Mouse (Mus musculus): ENCODE measurements at regions not wholly inside any gene's neighbourhood (a gene's known extent, or its start where the extent isn't known, plus 50 kb on each side); places are given as distances from the start of the nearest gene placed in this dataset.

GRCm38 (mm10) chr5:128550736-128551135 lies 49.9 kb upstream of the Fzd10 start:
- no peak for ATAC-seq (ENCODE audit: low TSS enrichment)

GRCm38 (mm10) chr5:128549811-128550210 lies 50.8 kb upstream of the Fzd10 start:
- no peak for ATAC-seq (ENCODE audit: low TSS enrichment)

GRCm38 (mm10) chr5:128542049-128542448 lies 58.6 kb upstream of the Fzd10 start:
- ATAC-seq (ENCODE audit: low TSS enrichment) = no peak

GRCm38 (mm10) chr5:128538646-128539045 lies 62.0 kb upstream of the Fzd10 start:
- no peak for ATAC-seq (ENCODE audit: low TSS enrichment)

GRCm38 (mm10) chr5:128537218-128537617 lies 63.4 kb upstream of the Fzd10 start:
- ATAC-seq (ENCODE audit: low TSS enrichment) = 0 out of 2 replicates have a peak, but pooled peaks have one; percentile 13

GRCm38 (mm10) chr5:128536393-128536792 lies 64.3 kb upstream of the Fzd10 start:
- ATAC-seq (ENCODE audit: low TSS enrichment) = peak; percentile 85

GRCm38 (mm10) chr5:128527241-128527640 lies 73.4 kb upstream of the Fzd10 start:
- no peak for ATAC-seq (ENCODE audit: low TSS enrichment)

- ATAC-seq (ENCODE audit: low TSS enrichment) = no peak
Observed at GRCm38 (mm10) chr5:128526432-128526831, 74.2 kb upstream of the Fzd10 start.

- ATAC-seq (ENCODE audit: low TSS enrichment) = peak; percentile 79; the same call in 1 of the 2 replicates
Observed at GRCm38 (mm10) chr5:128524377-128525280, 76.0 kb upstream of the Fzd10 start.

- ATAC-seq (ENCODE audit: low TSS enrichment) = no peak
Observed at GRCm38 (mm10) chr5:128522667-128523066, 78.0 kb upstream of the Fzd10 start.

- ATAC-seq (ENCODE audit: low TSS enrichment) = no peak
Observed at GRCm38 (mm10) chr5:128517336-128517735, 83.3 kb upstream of the Fzd10 start.

GRCm38 (mm10) chr5:128515343-128515742 lies 82.5 kb upstream of the Tmem132d start:
- ATAC-seq (ENCODE audit: low TSS enrichment) = peak; percentile 64

GRCm38 (mm10) chr5:128513261-128513660 lies 80.4 kb upstream of the Tmem132d start:
- ATAC-seq (ENCODE audit: low TSS enrichment) = peak; percentile 38; the same call in 1 of the 2 replicates

- no peak for ATAC-seq (ENCODE audit: low TSS enrichment)
Observed at GRCm38 (mm10) chr5:128512606-128513005, 79.7 kb upstream of the Tmem132d start.

GRCm38 (mm10) chr5:128504502-128504901 lies 71.6 kb upstream of the Tmem132d start:
- no peak for ATAC-seq (ENCODE audit: low TSS enrichment)

GRCm38 (mm10) chr5:128499488-128499887 lies 66.6 kb upstream of the Tmem132d start:
- ATAC-seq (ENCODE audit: low TSS enrichment) = peak; percentile 62; the same call in 1 of the 2 replicates

- ATAC-seq (ENCODE audit: low TSS enrichment) = peak; percentile 44; the same call in 1 of the 2 replicates
Observed at GRCm38 (mm10) chr5:128499033-128499432, 66.2 kb upstream of the Tmem132d start.

GRCm38 (mm10) chr5:128492541-128492940 lies 59.7 kb upstream of the Tmem132d start:
- ATAC-seq (ENCODE audit: low TSS enrichment) = no peak

GRCm38 (mm10) chr5:128491155-128491554 lies 58.3 kb upstream of the Tmem132d start:
- ATAC-seq (ENCODE audit: low TSS enrichment) = no peak

GRCm38 (mm10) chr5:128488872-128489580 lies 56.1 kb upstream of the Tmem132d start:
- no peak for ATAC-seq (ENCODE audit: low TSS enrichment)

GRCm38 (mm10) chr5:128487371-128487770 lies 54.5 kb upstream of the Tmem132d start:
- ATAC-seq (ENCODE audit: low TSS enrichment) = no peak

GRCm38 (mm10) chr5:128484116-128484515 lies 51.2 kb upstream of the Tmem132d start:
- ATAC-seq (ENCODE audit: low TSS enrichment) = no peak

- ATAC-seq (ENCODE audit: low TSS enrichment) = peak; percentile 41
Observed at GRCm38 (mm10) chr5:128483441-128483810, 50.5 kb upstream of the Tmem132d start.
